8 mouse cellular contexts compared by ENCODE assay signal in genomic region chr17:47989951-47990378, GRCm38 (mm10). TPM values are rescaled to one million over a fixed set of nuclear protein-coding genes. Genes with fewer than 3 reads are reported as not detected.
A peak's percentile ranks its signal among the peaks of the same experiment; 100 is the strongest.
DNase-seq lines count a peak whose midpoint lies in the region; ATAC-seq and TF ChIP-seq lines count a peak whose summit lies in the region.

No protein-coding gene starts in this region.

- no peaks in the 10 kb centered on the region for H3K9me3 ChIP-seq in kidney, postnatal 0 days (replicated peaks; ENCODE audit: low read length)
- H3K9me3 ChIP-seq in embryonic facial prominence, embryonic 15.5 days (replicated peaks): no peaks in the 10 kb centered on the region
- no peaks in the 10 kb centered on the region for H3K9me3 ChIP-seq in limb, embryonic 14.5 days (ENCODE audit: control insufficient read depth, low read length)
- no peaks in the 10 kb centered on the region for H3K9me3 ChIP-seq in neural tube, embryonic 12.5 days

- H3K36me3 ChIP-seq in kidney, postnatal 0 days (ENCODE audit: insufficient read depth, low read length): no peaks in the 10 kb centered on the region
- no peaks in the 10 kb centered on the region for H3K36me3 ChIP-seq in embryonic facial prominence, embryonic 15.5 days
- H3K36me3 ChIP-seq in limb, embryonic 14.5 days (ENCODE audit: control insufficient read depth, insufficient read depth, low read length): no peaks in the 10 kb centered on the region
- no peaks in the 10 kb centered on the region for H3K36me3 ChIP-seq in neural tube, embryonic 12.5 days

- peak; percentile 41 for DNase-seq in kidney, postnatal 0 days (ENCODE audit: low spot score)
- no peak for DNase-seq in kidney, adult 8-10 months
- DNase-seq in limb, embryonic 14.5 days (ENCODE audit: low spot score): no peak
- DNase-seq in gastrocnemius, adult 8-10 months (ENCODE audit: low spot score in 2 of 2): no peak
- no peak for DNase-seq in frontal cortex, postnatal 25 days (ENCODE audit: low spot score in 2 of 2)
- DNase-seq in heart, postnatal 4 days: no peak

- no peak overlapping the region for H3K4me3 ChIP-seq in kidney, postnatal 0 days (replicated peaks; ENCODE audit: low read depth, low read length)
- H3K4me3 ChIP-seq in embryonic facial prominence, embryonic 15.5 days (replicated peaks): no peak overlapping the region
- no peak overlapping the region for H3K4me3 ChIP-seq in limb, embryonic 14.5 days (replicated peaks; ENCODE audit: low read length)
- H3K4me3 ChIP-seq in neural tube, embryonic 12.5 days: no peak overlapping the region

- ATAC-seq in kidney, postnatal 0 days (replicated peaks; ENCODE audit: low FRiP score, low read depth): no peak
- no peak; the same call in 1 of the 2 replicates for ATAC-seq in embryonic facial prominence, embryonic 15.5 days (ENCODE audit: insufficient number of reproducible peaks, low FRiP score, low TSS enrichment, low read depth)
- ATAC-seq in limb, embryonic 14.5 days (ENCODE audit: low FRiP score, low read depth): no peak
- peak; percentile 80 for ATAC-seq in neural tube, embryonic 12.5 days (ENCODE audit: low FRiP score, low read depth)

- no peak overlapping the region for H3K4me2 ChIP-seq in kidney, postnatal 0 days (ENCODE audit: low read length)
- no peak overlapping the region for H3K4me2 ChIP-seq in embryonic facial prominence, embryonic 15.5 days (replicated peaks)
- H3K4me2 ChIP-seq in limb, embryonic 14.5 days (replicated peaks; ENCODE audit: low read depth, low read length, severe bottlenecking): no peak overlapping the region
- H3K4me2 ChIP-seq in neural tube, embryonic 12.5 days (replicated peaks): peak overlapping the region; percentile 27

- H3K27me3 ChIP-seq in kidney, postnatal 0 days (ENCODE audit: insufficient read depth, low read length): no peaks in the 10 kb centered on the region
- 0 out of 2 replicates have a peak, but pooled peaks cover 3% of the 10 kb centered on the region for H3K27me3 ChIP-seq in embryonic facial prominence, embryonic 15.5 days
- no peaks in the 10 kb centered on the region for H3K27me3 ChIP-seq in limb, embryonic 14.5 days (ENCODE audit: control insufficient read depth, insufficient read depth, low read length)
- H3K27me3 ChIP-seq in neural tube, embryonic 12.5 days (replicated peaks): no peaks in the 10 kb centered on the region

- TF ChIP-seq CTCF in kidney, postnatal 0 days (IDR thresholded peaks at IDR 0.05; ENCODE audit: low read depth): peak; percentile 33

- no peak overlapping the region for H3K9ac ChIP-seq in kidney, postnatal 0 days (ENCODE audit: low read depth, low read length)
- H3K9ac ChIP-seq in embryonic facial prominence, embryonic 15.5 days: no peak overlapping the region
- no peak overlapping the region for H3K9ac ChIP-seq in limb, embryonic 14.5 days (ENCODE audit: low read depth, low read length, severe bottlenecking)
- H3K9ac ChIP-seq in neural tube, embryonic 12.5 days: no peak overlapping the region

- no peak for TF ChIP-seq POLR2A in limb, embryonic 14.5 days (IDR thresholded peaks at IDR 0.05; ENCODE audit: borderline replicate concordance, extremely low read depth, insufficient read depth, insufficient read length)

- H3K27ac ChIP-seq in kidney, postnatal 0 days: no peak overlapping the region
- 0 out of 2 replicates have a peak overlapping the region, but pooled peaks have one; percentile 2 for H3K27ac ChIP-seq in embryonic facial prominence, embryonic 15.5 days (replicated peaks)
- H3K27ac ChIP-seq in limb, embryonic 14.5 days (replicated peaks; ENCODE audit: low read depth, low read length): peak overlapping the region; percentile 83
- peak overlapping the region; percentile 26; the same call in 1 of the 2 replicates for H3K27ac ChIP-seq in neural tube, embryonic 12.5 days

- 20% methylated on average over 8 of the region's 8 CpGs for WGBS in kidney, postnatal 0 days
- WGBS in embryonic facial prominence, embryonic 15.5 days: 14% methylated on average over 8 of the region's 8 CpGs
- WGBS in limb, embryonic 14.5 days: 5% methylated on average over 8 of the region's 8 CpGs
- WGBS in neural tube, embryonic 12.5 days: 4% methylated on average over 8 of the region's 8 CpGs

- H3K4me1 ChIP-seq in kidney, postnatal 0 days (replicated peaks; ENCODE audit: insufficient read depth, low read length): no peaks in the 10 kb centered on the region; the same call in 1 of the 2 replicates
- H3K4me1 ChIP-seq in embryonic facial prominence, embryonic 15.5 days: peaks cover 24% of the 10 kb centered on the region
- H3K4me1 ChIP-seq in limb, embryonic 14.5 days (ENCODE audit: control insufficient read depth, insufficient read depth, low read length): peaks cover 29% of the 10 kb centered on the region
- peaks cover 22% of the 10 kb centered on the region for H3K4me1 ChIP-seq in neural tube, embryonic 12.5 days

RNA-seq across cellular contexts. Expression of gene 1700122O11Rik, which starts 48.1 kb away (rescaled TPM):
- polyA plus RNA-seq in kidney, postnatal 0 days (2015; fragmentation: Nextera tagmentation; extraction: Ambion mirVana): not detected in 2 replicates
- not detected in 2 replicates for polyA plus RNA-seq in embryonic facial prominence, embryonic 15.5 days (2015; fragmentation: Nextera tagmentation; extraction: Ambion mirVana)
- not detected in 2 replicates for polyA plus RNA-seq in limb, embryonic 14.5 days (2012; rRNA removed)
- not detected in 2 replicates for polyA plus RNA-seq in limb, embryonic 14.5 days (2014; fragmentation: Nextera tagmentation; extraction: Ambion mirVana)
- polyA plus RNA-seq in neural tube, embryonic 12.5 days (2016; fragmentation: Nextera tagmentation; extraction: Ambion mirVana): not detected in 2 replicates
- total RNA-seq in gastrocnemius, adult 8-10 months (2022): not detected
- not detected for total RNA-seq in heart, postnatal 4 days (2021)
